Mouse (Mus musculus) embryo, embryonic 9.5 days (tissue): ENCODE measurements around the gene Ogfod3.
A peak's percentile ranks its signal among the peaks of the same experiment; 100 is the strongest.

Experiments
- DNase-seq: peaks from one replicate; pipeline ENCODE4 v3.0.0-alpha.2; 2017; ENCODE audit errors: extremely low spot score

Ogfod3 gene

DNA sequence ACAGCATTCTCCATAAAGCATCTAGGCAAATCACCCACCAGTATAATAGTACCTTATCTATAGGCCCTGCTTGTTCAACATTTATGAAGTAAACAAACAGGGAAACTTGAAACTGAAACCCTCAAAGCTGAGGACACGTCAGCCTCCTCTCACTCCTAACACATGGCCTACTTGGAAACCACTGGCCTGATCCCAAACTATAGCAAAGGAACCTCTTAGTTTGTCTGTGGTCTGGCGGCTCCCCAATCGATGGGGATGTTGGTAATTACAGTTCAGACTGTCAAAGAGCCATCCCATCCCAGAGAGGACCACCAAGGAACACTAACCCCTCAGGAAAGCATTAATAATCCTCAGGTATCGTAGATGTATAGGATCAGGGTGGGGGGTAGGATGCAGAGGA is 4.7 kb downstream of the Ogfod3 start:
- DNase-seq, result no peak

DNA sequence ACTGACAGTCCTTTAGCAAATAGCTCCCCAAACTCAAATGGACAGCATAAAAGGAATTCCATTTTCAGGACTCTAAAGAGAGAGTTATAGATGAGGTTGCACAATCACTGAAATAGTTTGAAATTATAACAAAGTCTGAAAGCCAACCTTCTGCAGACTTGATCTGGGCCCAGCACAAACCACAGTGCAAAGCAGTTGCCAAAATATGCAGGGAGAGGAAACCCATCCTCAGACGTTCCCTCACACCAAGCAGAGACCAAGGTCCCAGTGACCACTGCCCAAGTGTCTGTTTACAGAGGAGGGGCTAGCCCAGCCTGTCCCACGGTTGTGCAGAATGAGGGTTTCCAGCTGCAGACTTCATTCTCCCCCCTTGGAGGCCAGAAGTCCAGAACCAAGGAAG is 5.9 kb downstream of the Ogfod3 start:
- DNase-seq, result no peak

DNA sequence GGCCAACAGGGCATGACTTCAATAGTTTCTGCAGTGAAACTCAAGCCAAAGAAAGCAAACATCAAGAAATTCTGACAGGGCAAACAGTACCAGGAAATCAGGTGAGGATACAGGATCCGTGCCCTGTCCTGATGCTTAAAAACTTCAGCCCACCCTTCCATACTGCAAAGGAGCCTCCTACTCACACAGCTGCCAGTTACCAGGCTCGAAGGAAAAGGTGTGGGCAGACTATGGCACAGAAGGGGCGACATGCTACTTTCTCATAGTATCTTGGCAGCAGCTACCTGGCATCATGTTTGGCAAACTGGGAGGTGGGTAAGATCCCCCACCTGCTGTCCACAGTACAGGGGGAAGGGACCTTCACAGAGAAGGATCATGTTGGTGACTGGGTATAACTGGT is 11.1 kb downstream of the Ogfod3 start:
- no peak for DNase-seq

DNA sequence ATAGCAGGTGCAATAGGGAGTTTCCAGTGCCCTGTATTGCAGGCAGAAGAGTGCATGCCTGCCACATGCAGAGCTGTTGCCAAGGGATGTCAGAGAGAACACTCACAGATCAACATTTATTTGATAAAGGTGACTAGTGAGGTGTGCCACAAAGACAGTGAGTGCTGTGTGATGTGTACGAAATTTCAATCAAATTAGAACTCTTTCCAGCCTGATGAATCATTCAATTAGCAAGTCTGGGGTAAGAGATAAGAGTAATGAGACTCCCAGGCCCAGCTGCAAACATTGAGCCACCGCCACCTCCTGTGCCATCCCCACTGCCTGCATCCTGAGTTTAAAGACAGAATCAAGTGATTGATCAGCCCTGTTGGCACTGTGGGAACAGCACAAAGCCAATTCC is 11.8 kb downstream of the Ogfod3 start:
- DNase-seq, result no peak

- no peak for DNase-seq
Observed at GRCm38 (mm10) chr11:121189681-121190080, 14.8 kb downstream of the Ogfod3 start.

GRCm38 (mm10) chr11:121176285-121177270 is 27.9 kb downstream of the Ogfod3 start:
- peak; percentile 72 for DNase-seq

GRCm38 (mm10) chr11:121174234-121174633 is 30.3 kb downstream of the Ogfod3 start:
- no peak for DNase-seq

GRCm38 (mm10) chr11:121173203-121173602 is 31.3 kb downstream of the Ogfod3 start:
- DNase-seq, result no peak

DNA sequence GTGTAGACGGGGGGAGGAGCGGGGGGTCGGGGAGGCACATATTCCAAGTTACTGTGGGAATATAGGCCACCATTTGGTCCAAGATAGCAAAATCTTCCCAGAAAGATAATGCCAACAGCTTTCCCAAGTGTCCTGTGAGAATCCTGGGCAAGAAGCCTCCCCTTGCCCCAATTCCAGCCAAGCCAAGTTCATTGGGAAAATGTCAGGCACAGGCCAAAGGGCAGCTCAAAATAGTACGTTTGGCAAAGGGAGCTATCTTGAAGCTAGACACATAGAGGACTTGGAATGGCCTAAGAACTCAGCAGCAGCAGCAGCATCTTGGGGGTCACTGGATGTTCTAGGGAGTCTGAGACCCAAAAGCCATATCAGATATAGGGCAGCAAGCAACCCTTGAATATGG is 40.8 kb downstream of the Ogfod3 start:
- DNase-seq, result no peak

DNA sequence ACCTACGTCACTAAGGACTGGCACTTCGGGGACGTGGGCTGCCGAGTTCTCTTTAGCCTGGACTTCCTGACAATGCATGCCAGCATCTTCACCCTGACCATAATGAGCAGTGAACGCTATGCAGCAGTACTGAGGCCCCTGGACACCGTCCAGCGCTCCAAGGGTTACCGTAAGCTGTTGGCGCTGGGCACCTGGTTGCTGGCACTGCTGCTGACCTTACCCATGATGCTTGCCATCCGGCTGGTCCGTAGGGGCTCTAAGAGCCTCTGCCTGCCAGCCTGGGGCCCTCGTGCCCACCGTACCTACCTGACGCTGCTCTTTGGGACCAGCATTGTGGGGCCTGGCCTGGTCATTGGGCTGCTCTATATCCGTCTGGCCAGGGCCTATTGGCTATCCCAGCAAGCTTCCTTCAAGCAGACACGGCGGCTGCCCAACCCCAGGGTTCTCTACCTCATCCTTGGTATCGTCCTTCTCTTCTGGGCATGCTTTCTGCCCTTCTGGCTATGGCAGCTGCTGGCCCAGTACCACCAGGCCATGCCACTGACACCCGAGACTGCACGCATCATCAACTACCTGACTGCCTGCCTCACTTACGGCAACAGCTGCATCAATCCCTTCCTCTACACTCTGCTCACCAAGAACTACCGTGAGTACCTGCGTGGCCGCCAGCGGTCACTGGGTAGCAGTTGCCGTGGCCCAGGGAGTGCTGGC is 43.7 kb downstream of the Ogfod3 start:
- no peak for DNase-seq

- no peak for DNase-seq
Observed at GRCm38 (mm10) chr11:121159971-121160370, 44.5 kb downstream of the Ogfod3 start, which contains the start of gene Uts2r. Gene Uts2r, plus strand, starts transcription at chr11:121160271.

- DNase-seq, result no peak
Observed at GRCm38 (mm10) chr11:121156411-121156891, 48.1 kb downstream of the Ogfod3 start.

DNA sequence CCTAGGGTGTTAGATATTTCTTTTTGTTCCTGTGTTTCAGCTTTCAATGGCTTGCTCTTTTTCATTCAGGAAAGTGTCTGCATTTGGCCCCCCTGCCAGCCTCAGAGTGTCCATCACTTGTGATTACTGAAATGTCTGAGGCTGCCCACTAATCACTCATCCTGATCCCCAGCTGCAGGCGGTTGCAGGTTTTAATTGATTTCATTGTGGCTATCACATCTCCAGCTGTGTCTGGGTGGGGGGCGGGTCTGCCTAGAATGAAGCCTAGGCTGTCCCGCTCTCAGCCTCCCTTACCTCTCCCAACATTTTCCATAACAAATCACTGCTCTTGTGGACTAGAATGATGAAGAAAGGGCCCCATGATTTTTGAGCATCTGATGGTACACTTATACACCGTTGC is 50.3 kb downstream of the Ogfod3 start:
- DNase-seq, result no peak

DNA sequence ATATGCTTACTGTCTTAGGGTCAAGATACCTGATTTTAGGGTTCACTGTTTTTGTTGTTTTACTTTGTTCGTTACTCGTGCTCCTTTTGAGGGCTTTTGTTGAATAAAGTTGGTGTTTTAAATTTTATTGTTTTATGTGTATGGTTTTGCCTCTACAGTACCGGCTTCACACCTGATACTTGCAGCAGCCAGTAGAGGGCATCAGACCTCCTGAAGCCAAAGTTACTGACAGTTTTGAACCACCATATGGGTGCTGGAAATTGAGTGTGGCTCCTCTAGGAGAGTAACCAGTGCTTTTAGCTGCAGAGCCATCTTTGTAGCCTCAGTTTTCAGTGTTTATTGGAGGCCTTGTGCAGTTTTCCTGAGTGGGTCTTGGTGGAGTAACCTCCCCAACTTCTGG is 56.3 kb downstream of the Ogfod3 start:
- no peak for DNase-seq

- DNase-seq, result no peak
Observed at GRCm38 (mm10) chr11:121145865-121146264, 58.6 kb downstream of the Ogfod3 start, which contains the start of gene Tex19.1. Gene Tex19.1, plus strand, starts transcription at chr11:121146143.

DNA sequence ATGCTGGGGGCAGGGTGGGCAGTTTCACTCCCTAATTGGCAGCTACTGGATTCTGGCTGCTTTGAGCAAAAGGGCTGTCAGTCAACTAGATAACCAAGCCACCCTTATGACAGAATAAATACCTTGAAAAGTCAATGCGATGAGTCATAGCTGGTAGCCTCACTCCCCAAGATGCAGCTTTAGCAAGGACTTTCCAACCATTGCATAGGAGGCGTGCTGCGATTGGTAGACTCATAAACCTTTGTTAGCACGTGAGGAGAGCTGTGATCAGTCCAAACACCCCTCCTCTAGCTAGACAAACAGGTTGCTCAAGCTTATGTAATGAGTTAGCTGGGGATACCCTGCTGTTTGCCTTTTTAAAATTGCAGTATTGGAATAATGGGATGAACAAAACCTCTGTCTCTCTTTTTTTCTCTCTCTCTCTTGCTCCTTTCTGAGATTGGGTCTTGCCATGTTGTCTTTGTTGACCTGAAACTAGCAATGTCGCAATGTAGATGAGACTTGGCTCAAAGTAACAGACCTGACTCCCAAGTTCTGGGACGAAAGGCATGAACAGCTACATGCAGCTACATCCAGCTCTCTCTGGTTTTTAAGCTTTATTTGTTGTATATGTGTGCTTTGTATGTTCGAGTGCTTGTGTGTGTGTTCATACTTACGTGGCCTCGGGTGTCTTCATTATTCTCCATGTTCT is 61.0 kb downstream of the Ogfod3 start:
- no peak for DNase-seq

GRCm38 (mm10) chr11:121138732-121139131 is 65.8 kb downstream of the Ogfod3 start:
- no peak for DNase-seq

GRCm38 (mm10) chr11:121137682-121138081 is 66.8 kb downstream of the Ogfod3 start:
- no peak for DNase-seq

- no peak for DNase-seq
Observed at GRCm38 (mm10) chr11:121134600-121134999, 69.9 kb downstream of the Ogfod3 start.

DNA sequence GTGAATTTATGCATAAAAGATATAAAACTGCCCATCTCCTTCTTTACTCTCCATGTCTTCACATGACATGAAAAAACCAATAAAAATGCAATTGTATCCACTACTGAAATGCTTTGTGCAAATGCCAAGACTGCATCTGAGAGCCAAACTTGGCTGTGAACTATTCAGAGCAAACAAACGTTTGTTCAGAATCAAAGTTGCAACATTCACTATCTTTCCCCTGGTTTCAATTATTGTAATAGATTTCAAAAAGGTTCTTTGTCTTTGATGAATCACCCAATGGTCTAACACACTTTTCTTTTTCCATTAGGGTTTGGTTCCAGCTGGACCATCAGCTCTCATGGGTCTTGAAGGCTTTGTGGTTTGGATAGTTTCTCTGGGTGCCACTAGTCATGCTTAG is 74.9 kb downstream of the Ogfod3 start:
- no peak for DNase-seq
